Mouse (Mus musculus): ENCODE data around the gene Ndufa9. TPM values are rescaled to one million over a fixed set of nuclear protein-coding genes. Genes with fewer than 3 reads are reported as not detected.

Gene Ndufa9
- polyA plus RNA-seq, 1 experiment from 2014 or later: 228 TPM

GRCm38 (mm10) chr6:126808561-126808960, 40.4 kb downstream of the Ndufa9 start:
- Histone ChIP-seq H3K27ac (ENCODE audit: low read depth, low read length) (no peak overlapping the region), H3K9ac (ENCODE audit: low read depth, low read length) (no peak overlapping the region), H3K4me3 (ENCODE audit: low read depth, low read length) (no peak overlapping the region)

DNA sequence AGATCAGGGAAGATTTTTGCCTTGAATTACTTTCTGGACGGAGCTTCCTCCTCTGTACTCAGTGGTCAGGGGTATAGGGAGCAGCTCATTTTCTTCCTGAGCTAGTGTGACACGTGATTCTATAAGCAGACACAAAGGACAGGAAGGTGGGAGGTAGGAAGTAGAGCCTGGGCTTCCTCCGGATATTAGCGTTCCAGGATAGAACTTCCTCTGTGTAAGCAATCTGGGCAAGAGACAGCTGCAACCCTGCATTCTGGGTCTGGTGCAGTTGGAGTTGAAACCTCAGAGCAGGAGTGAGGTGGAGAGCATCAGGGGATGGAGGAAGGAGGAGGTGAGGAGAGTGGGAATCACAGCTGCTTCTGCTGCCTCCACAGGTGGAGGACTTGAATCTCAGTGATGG, 40.8 kb downstream of the Ndufa9 start:
- no peaks in the 10 kb centered on the region for H3K4me1 ChIP-seq (replicated peaks; ENCODE audit: control insufficient read depth, insufficient read depth, low read length)
- 46% methylated on average over 4 of the region's 4 CpGs for WGBS
- no peaks in the 10 kb centered on the region for H3K36me3 ChIP-seq (ENCODE audit: control insufficient read depth, insufficient read depth, low read length)
- H3K4me2 ChIP-seq: no peak overlapping the region
- H3K27me3 ChIP-seq (replicated peaks; ENCODE audit: control insufficient read depth, insufficient read depth, low read length): no peaks in the 10 kb centered on the region
- H3K9me3 ChIP-seq (ENCODE audit: control insufficient read depth, low read length): no peaks in the 10 kb centered on the region
- H3K9ac ChIP-seq (ENCODE audit: low read depth, low read length): no peak overlapping the region
- no peak overlapping the region for H3K4me3 ChIP-seq (ENCODE audit: low read depth, low read length)
- DNase-seq (ENCODE audit: low spot score) (no peak), ATAC-seq (replicated peaks; ENCODE audit: low FRiP score) (no peak)
- H3K27ac ChIP-seq (ENCODE audit: low read depth, low read length): no peak overlapping the region; the same call in 1 of the 2 replicates

More at GRCm38 (mm10) chr6:126808561-126808960, 40.4 kb downstream of the Ndufa9 start:
- H3K27me3 ChIP-seq (replicated peaks; ENCODE audit: control insufficient read depth, insufficient read depth, low read length): no peaks in the 10 kb centered on the region
- no peaks in the 10 kb centered on the region for H3K9me3 ChIP-seq (ENCODE audit: control insufficient read depth, low read length)
- DNase-seq (ENCODE audit: low spot score) (no peak), ATAC-seq (replicated peaks; ENCODE audit: low FRiP score) (no peak)
- H3K4me1 ChIP-seq (replicated peaks; ENCODE audit: control insufficient read depth, insufficient read depth, low read length): no peaks in the 10 kb centered on the region
- 80% methylated on average over 8 of the region's 8 CpGs for WGBS
- H3K4me2 ChIP-seq: no peak overlapping the region
- no peaks in the 10 kb centered on the region for H3K36me3 ChIP-seq (ENCODE audit: control insufficient read depth, insufficient read depth, low read length)

DNA sequence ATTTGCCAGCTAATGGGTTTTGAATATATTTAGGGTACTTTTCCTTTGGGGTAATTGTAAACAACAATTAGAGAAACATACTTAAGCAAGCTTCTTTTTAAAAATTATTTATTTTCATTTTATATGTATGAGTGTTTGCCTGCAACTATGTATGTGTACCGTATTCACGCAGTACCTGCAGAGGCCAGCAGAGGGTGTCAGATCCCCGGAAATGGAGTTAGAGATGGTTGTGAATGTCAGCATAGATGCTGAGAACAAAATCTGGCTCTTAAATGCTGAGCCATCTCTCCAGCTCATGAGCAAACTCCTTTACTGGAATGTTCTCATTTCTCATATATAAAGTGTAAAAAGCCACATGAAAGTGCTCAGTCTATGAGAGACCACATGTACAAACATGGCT, 42.2 kb downstream of the Ndufa9 start:
- ATAC-seq (replicated peaks; ENCODE audit: low FRiP score) (no peak), DNase-seq (ENCODE audit: low spot score) (no peak)
- H3K9ac ChIP-seq (ENCODE audit: low read depth, low read length): no peak overlapping the region
- H3K27ac ChIP-seq (ENCODE audit: low read depth, low read length): no peak overlapping the region
- H3K4me3 ChIP-seq (ENCODE audit: low read depth, low read length): no peak overlapping the region
- no peaks in the 10 kb centered on the region for H3K36me3 ChIP-seq (ENCODE audit: control insufficient read depth, insufficient read depth, low read length)
- 73% methylated on average over 3 of the region's 3 CpGs for WGBS
- H3K27me3 ChIP-seq (replicated peaks; ENCODE audit: control insufficient read depth, insufficient read depth, low read length): no peaks in the 10 kb centered on the region
- H3K4me1 ChIP-seq (replicated peaks; ENCODE audit: control insufficient read depth, insufficient read depth, low read length): no peaks in the 10 kb centered on the region
- H3K9me3 ChIP-seq (ENCODE audit: control insufficient read depth, low read length): no peaks in the 10 kb centered on the region
- H3K4me2 ChIP-seq: no peak overlapping the region

DNA sequence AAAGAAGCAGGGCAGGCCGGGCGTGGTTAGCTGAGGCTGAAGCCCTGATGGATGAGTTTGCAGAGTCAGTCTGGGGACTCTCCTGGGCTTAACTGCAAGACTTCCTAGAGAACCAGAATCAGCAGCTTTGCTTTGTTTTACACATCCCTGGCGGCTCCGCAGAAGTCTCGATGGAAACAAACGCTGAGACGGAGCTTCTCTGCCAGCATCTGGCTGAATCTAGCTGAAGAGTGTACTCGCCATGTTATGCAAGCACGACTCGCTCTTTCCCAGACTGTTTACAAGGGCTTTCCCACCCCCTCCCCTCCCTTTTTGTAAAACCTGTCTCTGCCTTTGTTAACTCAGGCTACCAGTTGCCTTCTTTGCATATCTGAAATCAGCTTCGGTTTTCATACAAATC, 46.0 kb downstream of the Ndufa9 start:
- no peak overlapping the region for H3K4me2 ChIP-seq
- no peak for DNase-seq (ENCODE audit: low spot score)
- no peak overlapping the region for H3K9ac ChIP-seq (ENCODE audit: low read depth, low read length)
- H3K27ac ChIP-seq (ENCODE audit: low read depth, low read length): no peak overlapping the region
- H3K4me3 ChIP-seq (ENCODE audit: low read depth, low read length): no peak overlapping the region
- no peak for ATAC-seq (replicated peaks; ENCODE audit: low FRiP score)
- no peaks in the 10 kb centered on the region for H3K9me3 ChIP-seq (ENCODE audit: control insufficient read depth, low read length)
- H3K36me3 ChIP-seq (ENCODE audit: control insufficient read depth, insufficient read depth, low read length): no peaks in the 10 kb centered on the region
- 30% methylated on average over 11 of the region's 11 CpGs for WGBS
- no peaks in the 10 kb centered on the region for H3K4me1 ChIP-seq (replicated peaks; ENCODE audit: control insufficient read depth, insufficient read depth, low read length)
- no peaks in the 10 kb centered on the region for H3K27me3 ChIP-seq (replicated peaks; ENCODE audit: control insufficient read depth, insufficient read depth, low read length)

DNA sequence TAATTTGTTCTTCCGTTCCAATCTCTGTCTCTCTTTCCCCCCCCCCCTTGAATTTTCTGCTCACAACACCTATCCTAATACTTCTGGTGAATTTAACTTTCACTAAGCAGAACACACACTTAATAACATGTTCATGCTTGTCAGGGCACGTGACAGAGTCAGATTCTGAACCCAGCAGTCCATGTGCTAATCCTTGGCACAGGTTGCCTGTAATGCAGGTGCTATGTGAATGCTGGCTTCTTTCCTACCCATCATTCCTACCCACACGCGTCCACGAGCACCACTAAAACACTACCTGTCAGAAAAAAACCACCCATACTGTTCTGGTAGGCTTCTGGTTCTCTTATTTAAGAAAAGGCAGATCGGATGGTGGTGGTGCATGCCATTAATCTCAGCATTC, 54.2 kb downstream of the Ndufa9 start:
- no peak for ATAC-seq (replicated peaks; ENCODE audit: low FRiP score)
- H3K9me3 ChIP-seq (ENCODE audit: control insufficient read depth, low read length): no peaks in the 10 kb centered on the region

DNA sequence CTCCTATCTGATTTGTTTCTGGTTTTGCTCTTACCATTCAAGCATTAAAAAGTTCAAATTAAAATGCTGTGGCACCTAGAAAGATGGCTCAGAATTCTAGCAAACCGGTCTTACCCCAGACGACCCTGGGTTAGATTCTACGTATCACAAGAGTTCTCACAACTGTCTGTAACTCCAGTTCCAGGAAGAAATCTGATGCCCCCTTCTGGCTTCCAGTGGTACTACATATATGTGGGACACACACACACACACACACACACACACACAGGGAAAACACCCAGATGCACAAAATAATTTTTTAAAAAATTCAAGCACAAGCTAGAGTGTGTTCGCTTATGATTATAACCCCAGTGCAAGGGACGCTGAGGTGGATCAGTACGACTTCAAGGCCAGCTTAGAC, 55.2 kb downstream of the Ndufa9 start:
- ATAC-seq (replicated peaks; ENCODE audit: low FRiP score): no peak
- Histone ChIP-seq H3K27me3 (replicated peaks; ENCODE audit: control insufficient read depth, insufficient read depth, low read length) (no peaks in the 10 kb centered on the region), H3K9ac (ENCODE audit: low read depth, low read length) (no peak overlapping the region), H3K9me3 (ENCODE audit: control insufficient read depth, low read length) (no peaks in the 10 kb centered on the region), H3K4me3 (ENCODE audit: low read depth, low read length) (no peak overlapping the region), H3K27ac (ENCODE audit: low read depth, low read length) (no peak overlapping the region), H3K4me2 (no peak overlapping the region), H3K4me1 (replicated peaks; ENCODE audit: control insufficient read depth, insufficient read depth, low read length) (no peaks in the 10 kb centered on the region), H3K36me3 (ENCODE audit: control insufficient read depth, insufficient read depth, low read length) (no peaks in the 10 kb centered on the region)
- DNase-seq (ENCODE audit: low spot score): no peak
- WGBS: 91% methylated on average over 6 of the region's 6 CpGs

More for the DNA sequence above, 54.2 kb downstream of the Ndufa9 start:
- DNase-seq (ENCODE audit: low spot score): no peak
- no peaks in the 10 kb centered on the region for H3K27me3 ChIP-seq (replicated peaks; ENCODE audit: control insufficient read depth, insufficient read depth, low read length)
- no peak overlapping the region for H3K4me3 ChIP-seq (ENCODE audit: low read depth, low read length)
- no peak overlapping the region for H3K27ac ChIP-seq (ENCODE audit: low read depth, low read length)
- H3K9ac ChIP-seq (ENCODE audit: low read depth, low read length): no peak overlapping the region
- no peaks in the 10 kb centered on the region for H3K36me3 ChIP-seq (ENCODE audit: control insufficient read depth, insufficient read depth, low read length)
- 82% methylated on average over 6 of the region's 6 CpGs for WGBS
- H3K4me1 ChIP-seq (replicated peaks; ENCODE audit: control insufficient read depth, insufficient read depth, low read length): no peaks in the 10 kb centered on the region
- H3K4me2 ChIP-seq: no peak overlapping the region

DNA sequence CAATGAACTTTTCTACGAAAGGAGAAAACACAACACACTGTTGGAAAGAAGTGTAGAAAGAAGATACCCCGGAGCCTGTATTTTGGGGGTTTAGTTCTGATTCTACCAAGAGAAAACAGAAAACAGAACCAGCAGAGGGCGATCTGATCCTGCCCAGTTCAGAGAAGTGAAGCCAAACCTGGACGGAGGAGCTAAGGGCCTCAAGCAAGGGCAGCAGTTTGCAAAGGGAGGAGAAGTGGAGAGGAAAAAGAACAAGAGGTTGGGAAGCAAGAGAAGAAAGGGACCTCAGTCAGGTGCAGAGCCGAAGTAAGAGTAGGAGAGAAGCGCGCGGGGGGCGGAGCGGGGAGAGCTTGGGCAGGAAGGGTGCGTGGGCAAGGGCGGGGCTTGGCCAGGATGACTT, 57.0 kb downstream of the Ndufa9 start:
- ATAC-seq (replicated peaks; ENCODE audit: low FRiP score): no peak
- 24% methylated on average over 12 of the region's 12 CpGs for WGBS
- DNase-seq (ENCODE audit: low spot score): no peak
- Histone ChIP-seq H3K4me2 (peak overlapping the region; percentile 55), H3K36me3 (ENCODE audit: control insufficient read depth, insufficient read depth, low read length) (no peaks in the 10 kb centered on the region), H3K9me3 (ENCODE audit: control insufficient read depth, low read length) (no peaks in the 10 kb centered on the region), H3K4me3 (ENCODE audit: low read depth, low read length) (no peak overlapping the region), H3K4me1 (replicated peaks; ENCODE audit: control insufficient read depth, insufficient read depth, low read length) (no peaks in the 10 kb centered on the region), H3K9ac (ENCODE audit: low read depth, low read length) (no peak overlapping the region), H3K27ac (ENCODE audit: low read depth, low read length) (no peak overlapping the region), H3K27me3 (replicated peaks; ENCODE audit: control insufficient read depth, insufficient read depth, low read length) (no peaks in the 10 kb centered on the region)

DNA sequence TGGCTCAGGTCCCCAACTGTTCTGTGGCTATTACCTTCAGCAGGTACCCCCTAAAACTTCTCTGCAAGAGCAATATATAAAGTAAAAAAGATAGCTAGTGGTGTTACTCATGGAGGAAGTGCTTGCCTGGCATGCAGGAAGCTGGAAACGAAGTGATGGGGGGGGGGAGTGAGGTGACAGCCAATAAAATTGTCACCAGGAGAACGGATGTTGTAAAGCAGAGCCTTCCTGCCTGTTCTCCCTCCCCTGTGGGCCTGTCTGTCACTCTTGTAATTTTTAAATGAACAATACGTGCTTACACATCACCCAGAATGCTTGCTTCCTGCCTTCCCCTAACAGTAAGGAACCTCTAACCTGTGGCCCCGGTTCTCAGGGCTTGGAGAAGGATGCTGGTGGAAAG, 57.4 kb downstream of the Ndufa9 start:
- Histone ChIP-seq H3K9ac (ENCODE audit: low read depth, low read length) (no peak overlapping the region), H3K4me2 (no peak overlapping the region), H3K4me3 (ENCODE audit: low read depth, low read length) (no peak overlapping the region), H3K4me1 (replicated peaks; ENCODE audit: control insufficient read depth, insufficient read depth, low read length) (no peaks in the 10 kb centered on the region), H3K9me3 (ENCODE audit: control insufficient read depth, low read length) (no peaks in the 10 kb centered on the region), H3K36me3 (ENCODE audit: control insufficient read depth, insufficient read depth, low read length) (no peaks in the 10 kb centered on the region), H3K27ac (ENCODE audit: low read depth, low read length) (no peak overlapping the region), H3K27me3 (replicated peaks; ENCODE audit: control insufficient read depth, insufficient read depth, low read length) (no peaks in the 10 kb centered on the region)
- no peak for ATAC-seq (replicated peaks; ENCODE audit: low FRiP score)
- no peak for DNase-seq (ENCODE audit: low spot score)
- WGBS: 34% methylated on average over 4 of the region's 4 CpGs

DNA sequence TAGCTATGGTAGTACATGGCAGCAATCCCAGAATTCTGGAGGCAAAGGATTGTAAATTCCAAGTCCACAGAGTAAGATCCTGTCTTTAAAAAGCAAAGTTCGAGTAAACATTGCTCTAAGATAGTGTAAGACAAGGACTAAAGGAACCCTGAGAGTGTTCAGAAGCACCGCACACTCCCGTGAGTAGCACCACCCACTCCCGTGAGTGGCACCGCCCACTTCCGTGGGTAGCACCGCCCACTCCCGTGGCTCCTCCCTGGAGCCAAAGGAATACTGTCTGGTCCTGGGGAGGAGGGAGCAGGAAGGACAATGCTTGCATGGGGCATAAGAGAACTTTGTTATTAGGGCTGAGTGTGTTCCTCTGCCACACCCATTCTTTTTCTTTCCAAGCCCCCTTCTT, 60.1 kb downstream of the Ndufa9 start:
- no peak for DNase-seq (ENCODE audit: low spot score)
- H3K4me3 ChIP-seq (ENCODE audit: low read depth, low read length): no peak overlapping the region
- whole genome bisulfite sequencing: 71% methylated on average over 8 of the region's 8 CpGs

More for the DNA sequence above, 60.1 kb downstream of the Ndufa9 start:
- Histone ChIP-seq H3K4me1 (replicated peaks; ENCODE audit: control insufficient read depth, insufficient read depth, low read length) (no peaks in the 10 kb centered on the region), H3K4me2 (no peak overlapping the region), H3K27ac (ENCODE audit: low read depth, low read length) (no peak overlapping the region), H3K9ac (ENCODE audit: low read depth, low read length) (no peak overlapping the region), H3K9me3 (ENCODE audit: control insufficient read depth, low read length) (no peaks in the 10 kb centered on the region), H3K27me3 (replicated peaks; ENCODE audit: control insufficient read depth, insufficient read depth, low read length) (no peaks in the 10 kb centered on the region; the same call in 1 of the 2 replicates), H3K36me3 (ENCODE audit: control insufficient read depth, insufficient read depth, low read length) (no peaks in the 10 kb centered on the region)
- ATAC-seq (replicated peaks; ENCODE audit: low FRiP score): no peak
